Comparison of ENCODE assay signal across 10 mouse cellular contexts in genomic region chr10:79953946-79954345, GRCm38 (mm10). TPM values are rescaled to one million over a fixed set of nuclear protein-coding genes. Genes with fewer than 3 reads are reported as not detected.
A peak's percentile ranks its signal among the peaks of the same experiment; 100 is the strongest.
DNase-seq lines count a peak whose midpoint lies in the region; ATAC-seq and TF ChIP-seq lines count a peak whose summit lies in the region.
"Had no signal": no experiment of that assay in that cellular context is flagged by ENCODE, and none has a peak within 500 bp of the region (broad histone marks: within the 10 kb centered on the region; RNA-seq: fewer than 3 reads in every experiment).

No protein-coding gene starts in this region.

- no peaks in the 10 kb centered on the region for H3K27me3 ChIP-seq in spleen, adult 2 months (ENCODE audit: control insufficient read depth, insufficient read depth, low read length)
- no peaks in the 10 kb centered on the region for H3K27me3 ChIP-seq in limb, embryonic 13.5 days
- no peaks in the 10 kb centered on the region for H3K27me3 ChIP-seq in hindbrain, embryonic 16.5 days (replicated peaks; ENCODE audit: control insufficient read depth, insufficient read depth, low read length)
- H3K27me3 ChIP-seq: embryonic facial prominence, embryonic 13.5 days had no signal

- peaks cover 17% of the 10 kb centered on the region for H3K36me3 ChIP-seq in spleen, adult 2 months (ENCODE audit: control insufficient read depth, insufficient read depth, low read length)
- peaks cover 44% of the 10 kb centered on the region for H3K36me3 ChIP-seq in limb, embryonic 13.5 days
- H3K36me3 ChIP-seq in hindbrain, embryonic 16.5 days (ENCODE audit: control insufficient read depth, insufficient read depth, low read length): peaks cover 11% of the 10 kb centered on the region; the same call in 1 of the 2 replicates

- intact Hi-C loops in gastrocnemius, adult 2 months (cut with DNase I): loop anchor here (2.0 kb wide), 1 partner anchor 17 kb away; no protein-coding TSS in a partner anchor

- H3K27ac ChIP-seq in gastrocnemius, adult 2 months: no peak overlapping the region
- H3K27ac ChIP-seq in spleen, adult 2 months (ENCODE audit: insufficient read depth, low read length): no peak overlapping the region
- peak overlapping the region; percentile 34; the same call in 1 of the 2 replicates for H3K27ac ChIP-seq in limb, embryonic 13.5 days
- no peak overlapping the region for H3K27ac ChIP-seq in hindbrain, embryonic 16.5 days (ENCODE audit: low read depth, low read length)
- H3K27ac ChIP-seq: embryonic facial prominence, embryonic 13.5 days had no signal

- TF ChIP-seq CTCF in gastrocnemius, adult 2 months (IDR thresholded peaks at IDR 0.05): peak; percentile 71
- TF ChIP-seq CTCF in spleen, adult 2 months (IDR thresholded peaks at IDR 0.05; ENCODE audit: extremely low read depth, insufficient read depth, insufficient read length, insufficient replicate concordance): peak; percentile 81; the same call in 1 of the 2 replicates

- WGBS in spleen, adult 2 months: 84% methylated on average over 6 of the region's 6 CpGs
- WGBS in limb, embryonic 13.5 days: 78% methylated on average over 6 of the region's 6 CpGs
- WGBS in hindbrain, embryonic 16.5 days: 81% methylated on average over 6 of the region's 6 CpGs

- no peak for ATAC-seq in limb, embryonic 13.5 days (ENCODE audit: low FRiP score, low read depth)
- no peak for ATAC-seq in hindbrain, embryonic 16.5 days

- TF ChIP-seq POLR2A in spleen, adult 2 months (IDR thresholded peaks at IDR 0.05; ENCODE audit: low read depth, low read length): no peak

- 0 out of 2 replicates have a peak overlapping the region, but pooled peaks have one; percentile 19 for H3K9ac ChIP-seq in limb, embryonic 13.5 days
- no peak overlapping the region for H3K9ac ChIP-seq in hindbrain, embryonic 16.5 days (ENCODE audit: low read depth, low read length)
- H3K9ac ChIP-seq: embryonic facial prominence, embryonic 13.5 days had no signal

- H3K4me1 ChIP-seq in spleen, adult 2 months (ENCODE audit: control insufficient read depth, insufficient read depth, insufficient read length): no peaks in the 10 kb centered on the region; the same call in 1 of the 2 replicates
- H3K4me1 ChIP-seq in limb, embryonic 13.5 days: peaks cover 15% of the 10 kb centered on the region
- H3K4me1 ChIP-seq in hindbrain, embryonic 16.5 days (ENCODE audit: control insufficient read depth, insufficient read depth, low read depth, low read length): no peaks in the 10 kb centered on the region

- no peaks in the 10 kb centered on the region for H3K9me3 ChIP-seq in limb, embryonic 13.5 days
- H3K9me3 ChIP-seq in hindbrain, embryonic 16.5 days (ENCODE audit: control insufficient read depth, low read length): no peaks in the 10 kb centered on the region
- H3K9me3 ChIP-seq: embryonic facial prominence, embryonic 13.5 days had no signal

- H3K4me2 ChIP-seq in limb, embryonic 13.5 days (replicated peaks): no peak overlapping the region
- no peak overlapping the region for H3K4me2 ChIP-seq in hindbrain, embryonic 16.5 days (ENCODE audit: low read length)
- H3K4me2 ChIP-seq: embryonic facial prominence, embryonic 13.5 days had no signal

- no peak overlapping the region for H3K4me3 ChIP-seq in gastrocnemius, adult 2 months
- no peak overlapping the region for H3K4me3 ChIP-seq in spleen, adult 2 months (ENCODE audit: extremely low read depth, insufficient read depth, insufficient read length)
- H3K4me3 ChIP-seq in limb, embryonic 13.5 days: no peak overlapping the region
- H3K4me3 ChIP-seq in hindbrain, embryonic 16.5 days (ENCODE audit: low read length): no peak overlapping the region
- H3K4me3 ChIP-seq: embryonic facial prominence, embryonic 13.5 days had no signal

- peak; percentile 57 for DNase-seq in gastrocnemius, adult 2 months
- no peak for DNase-seq in gastrocnemius, postnatal 4 days (ENCODE audit: low spot score in 2 of 2)
- peak in 1 of 2 experiments; percentile 59 for DNase-seq in spleen, adult 2 months (ENCODE audit: low read depth in 1 of 2, low spot score in 2 of 2)
- DNase-seq in spleen, postnatal 4 days (ENCODE audit: low spot score in 2 of 2): no peak
- peak; percentile 80 for DNase-seq in thymus, postnatal 4 days
- no peak for DNase-seq in yolk sac, embryonic 10.5 days (ENCODE audit: low spot score)

RNA-seq across cellular contexts. Expression of gene Wdr18, which starts 6.0 kb away (rescaled TPM):
- 10 to 100 TPM; 19.7 to 22.0 TPM for total RNA-seq in gastrocnemius, adult 2 months (2021)
- 10 to 100 TPM; 27.7 to 28.3 TPM for total RNA-seq in gastrocnemius, postnatal 4 days (2021)
- 41.2 and 51.6 TPM in 2 replicates for polyA plus RNA-seq in spleen, adult 2 months (2012; rRNA removed)
- 105 and 106 TPM in 2 replicates for polyA plus RNA-seq in limb, embryonic 13.5 days (2015; fragmentation: Nextera tagmentation; extraction: Ambion mirVana)
- 97.7 and 102 TPM in 2 replicates for polyA plus RNA-seq in hindbrain, embryonic 16.5 days (2015; fragmentation: Nextera tagmentation; extraction: Ambion mirVana)

RNA-seq across cellular contexts. Expression of gene Grin3b, which starts 16.6 kb away (rescaled TPM):
- total RNA-seq in gastrocnemius, adult 2 months (2021): under 1 TPM; 0.25 to 0.28 TPM
- total RNA-seq in gastrocnemius, postnatal 4 days (2021): under 1 TPM; 0.10 to 0.27 TPM
- polyA plus RNA-seq in spleen, adult 2 months (2012; rRNA removed): 0.12 and 0.16 TPM in 2 replicates
- 0.41 and 0.73 TPM in 2 replicates for polyA plus RNA-seq in limb, embryonic 13.5 days (2015; fragmentation: Nextera tagmentation; extraction: Ambion mirVana)
- polyA plus RNA-seq in hindbrain, embryonic 16.5 days (2015; fragmentation: Nextera tagmentation; extraction: Ambion mirVana): 0.45 and 0.46 TPM in 2 replicates
- total RNA-seq: hematopoietic stem cell, adult 5-6 weeks had no signal

RNA-seq across cellular contexts. Expression of gene Arid3a, which starts 27.1 kb away (rescaled TPM):
- 1 to 10 TPM; 1.8 to 2.1 TPM for total RNA-seq in gastrocnemius, adult 2 months (2021)
- 1 to 10 TPM; 4.5 to 4.9 TPM for total RNA-seq in gastrocnemius, postnatal 4 days (2021)
- 15.0 and 23.2 TPM in 2 replicates for polyA plus RNA-seq in spleen, adult 2 months (2012; rRNA removed)
- 5.5 and 6.2 TPM in 2 replicates for polyA plus RNA-seq in limb, embryonic 13.5 days (2015; fragmentation: Nextera tagmentation; extraction: Ambion mirVana)
- 1.6 and 1.7 TPM in 2 replicates for polyA plus RNA-seq in hindbrain, embryonic 16.5 days (2015; fragmentation: Nextera tagmentation; extraction: Ambion mirVana)

RNA-seq across cellular contexts. Expression of gene Tmem259, which starts 30.2 kb away (rescaled TPM):
- total RNA-seq in gastrocnemius, adult 2 months (2021): 10 to 100 TPM; 70.9 to 75.1 TPM
- total RNA-seq in gastrocnemius, postnatal 4 days (2021): 100 to 1,000 TPM; 109 to 119 TPM
- 266 and 371 TPM in 2 replicates for polyA plus RNA-seq in spleen, adult 2 months (2012; rRNA removed)
- 16.0 and 19.5 TPM in 2 replicates for polyA plus RNA-seq in limb, embryonic 13.5 days (2015; fragmentation: Nextera tagmentation; extraction: Ambion mirVana)
- 11.7 and 17.4 TPM in 2 replicates for polyA plus RNA-seq in hindbrain, embryonic 16.5 days (2015; fragmentation: Nextera tagmentation; extraction: Ambion mirVana)

RNA-seq across cellular contexts. Expression of gene R3hdm4, which starts 32.9 kb away (rescaled TPM):
- 100 to 1,000 TPM; 107 to 121 TPM for total RNA-seq in gastrocnemius, adult 2 months (2021)
- 100 to 1,000 TPM in 1 of 2 experiments, 10 to 100 TPM in 1; 97.9 to 102 TPM for total RNA-seq in gastrocnemius, postnatal 4 days (2021)
- polyA plus RNA-seq in spleen, adult 2 months (2012; rRNA removed): 117 and 150 TPM in 2 replicates
- polyA plus RNA-seq in limb, embryonic 13.5 days (2015; fragmentation: Nextera tagmentation; extraction: Ambion mirVana): 186 and 188 TPM in 2 replicates
- polyA plus RNA-seq in hindbrain, embryonic 16.5 days (2015; fragmentation: Nextera tagmentation; extraction: Ambion mirVana): 293 and 300 TPM in 2 replicates

Comparison
In these comparisons a context has a peak if more than half of its experiments do, and no peak if none do; other contexts are left out.
1. DNase-seq: peak in gastrocnemius, adult 2 months (single experiment) and thymus, postnatal 4 days (single experiment); none in gastrocnemius, postnatal 4 days (0 of 2), spleen, postnatal 4 days (0 of 2) and yolk sac, embryonic 10.5 days (single experiment).